Mouse (Mus musculus): ENCODE measurements at regions not wholly inside any gene's neighbourhood (a gene's known extent, or its start where the extent isn't known, plus 50 kb on each side); places are given as distances from the start of the nearest gene placed in this dataset.

DNA sequence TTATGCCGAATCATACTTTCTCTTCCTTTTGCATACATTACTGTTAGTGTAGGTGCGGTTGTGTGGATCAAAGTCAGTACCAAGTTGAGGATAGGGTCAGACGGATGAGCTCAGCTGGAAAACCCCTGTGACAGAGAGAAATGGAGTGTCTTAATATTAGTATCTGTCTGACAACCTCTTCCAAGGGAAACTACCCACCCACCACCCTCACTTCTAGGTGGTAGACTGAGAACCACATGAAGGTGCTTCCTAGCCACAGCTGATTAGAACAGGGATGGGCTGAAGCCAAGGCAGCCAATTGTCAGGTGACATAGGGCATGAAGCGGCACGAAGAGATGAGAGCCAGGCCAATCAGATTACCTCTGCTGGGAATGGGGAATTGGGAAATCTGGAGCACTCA is 95.7 kb downstream of the Rassf10 start:
- ATAC-seq (ENCODE audit: low FRiP score, low read depth): no peak
- Histone ChIP-seq H3K4me3 (replicated peaks; ENCODE audit: low read length) (no peak overlapping the region), H3K4me1 (ENCODE audit: control insufficient read depth, insufficient read depth, low read length) (no peaks in the 10 kb centered on the region), H3K4me2 (replicated peaks; ENCODE audit: low read depth, low read length, severe bottlenecking) (no peak overlapping the region), H3K27me3 (ENCODE audit: control insufficient read depth, insufficient read depth, low read length) (no peaks in the 10 kb centered on the region), H3K9ac (ENCODE audit: low read depth, low read length, severe bottlenecking) (no peak overlapping the region), H3K9me3 (ENCODE audit: control insufficient read depth, low read length) (peaks cover 4% of the 10 kb centered on the region; the same call in 1 of the 2 replicates), H3K36me3 (ENCODE audit: control insufficient read depth, insufficient read depth, low read length) (no peaks in the 10 kb centered on the region), H3K27ac (replicated peaks; ENCODE audit: low read depth, low read length) (no peak overlapping the region)
- no peak for DNase-seq (ENCODE audit: low spot score)
- 89% methylated on average over 5 of the region's 5 CpGs for WGBS
- TF ChIP-seq POLR2A (IDR thresholded peaks at IDR 0.05; ENCODE audit: borderline replicate concordance, extremely low read depth, insufficient read depth, insufficient read length): no peak

DNA sequence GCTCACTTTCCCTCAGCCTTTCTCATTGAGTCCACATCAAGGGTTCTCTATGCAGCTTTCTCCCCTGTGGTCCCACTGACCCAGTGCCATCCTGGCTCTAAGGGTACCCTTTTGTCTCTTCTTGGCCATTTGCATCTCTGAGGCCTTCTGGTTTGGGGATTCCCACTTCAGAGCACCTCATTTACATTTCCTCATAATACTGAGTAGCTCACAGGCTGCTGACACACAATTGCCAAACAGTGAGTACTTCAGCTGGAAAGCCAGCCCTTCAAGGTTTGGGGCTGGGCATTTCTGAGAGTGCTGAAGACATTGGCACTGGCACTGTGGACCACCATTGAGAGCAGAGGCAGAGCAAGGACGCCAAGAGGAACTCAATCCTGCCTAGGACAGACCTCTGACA is 99.2 kb downstream of the Rassf10 start:
- 33% methylated on average over 1 of the region's 1 CpGs for WGBS
- H3K4me2 ChIP-seq (replicated peaks; ENCODE audit: low read depth, low read length, severe bottlenecking): no peak overlapping the region
- no peak overlapping the region for H3K4me3 ChIP-seq (replicated peaks; ENCODE audit: low read length)
- H3K9ac ChIP-seq (ENCODE audit: low read depth, low read length, severe bottlenecking): no peak overlapping the region
- ATAC-seq (ENCODE audit: low FRiP score, low read depth) (no peak), DNase-seq (ENCODE audit: low spot score) (no peak)
- H3K27ac ChIP-seq (replicated peaks; ENCODE audit: low read depth, low read length): no peak overlapping the region
- no peak for TF ChIP-seq POLR2A (IDR thresholded peaks at IDR 0.05; ENCODE audit: borderline replicate concordance, extremely low read depth, insufficient read depth, insufficient read length)
- no peaks in the 10 kb centered on the region for H3K27me3 ChIP-seq (ENCODE audit: control insufficient read depth, insufficient read depth, low read length)
- H3K36me3 ChIP-seq (ENCODE audit: control insufficient read depth, insufficient read depth, low read length): no peaks in the 10 kb centered on the region
- H3K4me1 ChIP-seq (ENCODE audit: control insufficient read depth, insufficient read depth, low read length): no peaks in the 10 kb centered on the region
- H3K9me3 ChIP-seq (ENCODE audit: control insufficient read depth, low read length): no peaks in the 10 kb centered on the region

DNA sequence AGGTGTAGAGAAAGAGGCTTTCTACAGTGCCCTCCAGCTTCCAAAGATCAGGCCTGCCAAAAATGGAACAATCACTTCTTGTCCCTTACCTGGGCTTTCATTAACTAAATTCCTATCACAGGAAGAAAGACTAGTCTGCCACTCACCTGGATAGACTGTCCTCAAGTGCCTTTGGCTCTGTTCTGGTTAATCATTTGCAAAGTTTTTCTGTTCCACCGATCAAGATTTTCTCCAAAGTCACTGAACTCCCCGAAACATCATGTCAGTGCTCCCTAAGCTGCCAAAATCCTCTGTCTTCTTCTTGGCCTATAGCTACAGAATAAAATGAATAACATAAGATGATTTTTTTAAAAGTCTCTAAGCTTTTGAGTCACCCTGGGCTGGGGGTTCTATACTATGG is 102.7 kb downstream of the Rassf10 start:
- no peak overlapping the region for H3K4me2 ChIP-seq (replicated peaks; ENCODE audit: low read depth, low read length, severe bottlenecking)
- no peaks in the 10 kb centered on the region for H3K36me3 ChIP-seq (ENCODE audit: control insufficient read depth, insufficient read depth, low read length)
- H3K27me3 ChIP-seq (ENCODE audit: control insufficient read depth, insufficient read depth, low read length): no peaks in the 10 kb centered on the region
- peaks cover 14% of the 10 kb centered on the region for H3K4me1 ChIP-seq (ENCODE audit: control insufficient read depth, insufficient read depth, low read length)
- no peak overlapping the region for H3K4me3 ChIP-seq (replicated peaks; ENCODE audit: low read length)
- WGBS: 84% methylated on average over 2 of the region's 2 CpGs
- no peak overlapping the region for H3K9ac ChIP-seq (ENCODE audit: low read depth, low read length, severe bottlenecking)
- DNase-seq (ENCODE audit: low spot score): no peak
- ATAC-seq (ENCODE audit: low FRiP score, low read depth): no peak
- H3K27ac ChIP-seq (replicated peaks; ENCODE audit: low read depth, low read length): no peak overlapping the region
- H3K9me3 ChIP-seq (ENCODE audit: control insufficient read depth, low read length): no peaks in the 10 kb centered on the region
- no peak for TF ChIP-seq POLR2A (IDR thresholded peaks at IDR 0.05; ENCODE audit: borderline replicate concordance, extremely low read depth, insufficient read depth, insufficient read length)

DNA sequence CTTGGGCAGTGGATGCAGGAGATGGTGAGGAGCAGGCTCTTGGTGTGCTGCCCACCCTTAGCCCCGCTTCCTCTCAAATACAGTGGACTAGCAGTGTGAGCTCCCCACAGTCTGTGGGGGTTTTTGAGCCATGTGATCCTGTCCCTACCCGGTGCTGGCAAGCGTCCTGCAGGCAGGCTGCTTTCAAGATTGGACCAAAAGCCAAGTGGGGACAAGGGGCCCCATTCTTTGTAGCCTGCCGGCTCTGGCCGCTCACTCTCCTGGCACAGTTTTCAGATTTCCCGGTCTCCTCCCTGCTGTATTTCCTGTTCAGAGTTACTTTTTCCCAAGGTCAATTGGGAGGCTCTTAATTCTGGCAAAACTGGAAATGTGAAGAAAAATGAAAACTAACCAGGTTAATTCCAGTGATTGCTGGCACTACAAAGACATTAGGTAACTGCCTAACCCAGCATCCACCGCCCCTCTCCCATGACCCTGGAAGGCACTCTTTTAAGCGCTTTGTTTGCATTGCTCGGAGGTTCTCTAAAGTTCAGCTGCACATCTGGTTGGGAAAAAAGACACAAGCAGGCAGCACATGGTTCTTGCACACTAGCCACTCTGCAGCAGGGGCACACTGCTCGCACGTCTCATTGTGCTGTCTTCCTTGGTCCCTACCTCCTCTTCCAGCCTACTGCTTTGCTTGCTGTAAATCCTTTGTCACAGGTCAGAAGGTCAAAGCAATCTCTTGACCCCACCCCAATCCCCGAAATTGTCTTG is 105.6 kb downstream of the Rassf10 start:
- TF ChIP-seq POLR2A (IDR thresholded peaks at IDR 0.05; ENCODE audit: borderline replicate concordance, extremely low read depth, insufficient read depth, insufficient read length): no peak
- WGBS: 30% methylated on average over 12 of the region's 12 CpGs
- Histone ChIP-seq H3K36me3 (ENCODE audit: control insufficient read depth, insufficient read depth, low read length) (no peaks in the 10 kb centered on the region), H3K4me1 (ENCODE audit: control insufficient read depth, insufficient read depth, low read length) (peaks cover 14% of the 10 kb centered on the region), H3K9me3 (ENCODE audit: control insufficient read depth, low read length) (no peaks in the 10 kb centered on the region), H3K9ac (ENCODE audit: low read depth, low read length, severe bottlenecking) (no peak overlapping the region), H3K4me2 (replicated peaks; ENCODE audit: low read depth, low read length, severe bottlenecking) (0 out of 2 replicates have a peak overlapping the region, but pooled peaks have one; percentile 19), H3K27ac (replicated peaks; ENCODE audit: low read depth, low read length) (peak overlapping the region; percentile 46), H3K4me3 (replicated peaks; ENCODE audit: low read length) (no peak overlapping the region), H3K27me3 (ENCODE audit: control insufficient read depth, insufficient read depth, low read length) (no peaks in the 10 kb centered on the region)
- peak; percentile 37; the same call in 1 of the 2 replicates for ATAC-seq (ENCODE audit: low FRiP score, low read depth)
- DNase-seq (ENCODE audit: low spot score): peak; percentile 60

DNA sequence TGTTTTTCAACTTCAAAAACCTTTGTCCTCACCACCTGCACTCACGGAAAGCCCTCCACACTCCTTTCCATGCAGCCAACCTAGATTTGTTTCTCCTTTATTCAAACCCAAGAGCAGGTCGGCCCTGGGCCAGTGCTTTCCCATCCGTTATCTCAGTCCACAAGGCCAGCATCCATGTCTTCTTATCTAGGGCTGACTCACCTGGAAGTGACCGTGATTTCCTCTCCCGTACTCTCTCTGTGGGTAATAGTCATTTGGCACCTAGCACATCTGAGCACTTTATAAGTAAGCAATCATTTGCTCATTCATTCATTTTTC is 106.2 kb downstream of the Rassf10 start:
- H3K4me1 ChIP-seq (ENCODE audit: control insufficient read depth, insufficient read depth, low read length): peaks cover 14% of the 10 kb centered on the region
- DNase-seq (ENCODE audit: low spot score) (no peak), ATAC-seq (ENCODE audit: low FRiP score, low read depth) (no peak)
- WGBS: 60% methylated on average over 5 of the region's 5 CpGs
- no peak overlapping the region for H3K4me2 ChIP-seq (replicated peaks; ENCODE audit: low read depth, low read length, severe bottlenecking)
- H3K4me3 ChIP-seq (replicated peaks; ENCODE audit: low read length): no peak overlapping the region
- peak overlapping the region; percentile 46; the same call in 1 of the 2 replicates for H3K27ac ChIP-seq (replicated peaks; ENCODE audit: low read depth, low read length)
- H3K9ac ChIP-seq (ENCODE audit: low read depth, low read length, severe bottlenecking): no peak overlapping the region
- no peaks in the 10 kb centered on the region for H3K36me3 ChIP-seq (ENCODE audit: control insufficient read depth, insufficient read depth, low read length)
- H3K9me3 ChIP-seq (ENCODE audit: control insufficient read depth, low read length): no peaks in the 10 kb centered on the region
- no peak for TF ChIP-seq POLR2A (IDR thresholded peaks at IDR 0.05; ENCODE audit: borderline replicate concordance, extremely low read depth, insufficient read depth, insufficient read length)
- no peaks in the 10 kb centered on the region for H3K27me3 ChIP-seq (ENCODE audit: control insufficient read depth, insufficient read depth, low read length)

All from limb, embryonic 14.5 days (tissue).